Mouse (Mus musculus): ENCODE results near the gene Cdk19. TPM values are rescaled to one million over a fixed set of nuclear protein-coding genes. Genes with fewer than 3 reads are reported as not detected.
"Not testable (repeated sequence)": the region's sequence is repeated elsewhere in the genome, so short reads cannot be mapped to it uniquely, and the experiment has no call there.

The Cdk19 gene
- polyA plus RNA-seq, 1 experiment, result 0.47 TPM

DNA sequence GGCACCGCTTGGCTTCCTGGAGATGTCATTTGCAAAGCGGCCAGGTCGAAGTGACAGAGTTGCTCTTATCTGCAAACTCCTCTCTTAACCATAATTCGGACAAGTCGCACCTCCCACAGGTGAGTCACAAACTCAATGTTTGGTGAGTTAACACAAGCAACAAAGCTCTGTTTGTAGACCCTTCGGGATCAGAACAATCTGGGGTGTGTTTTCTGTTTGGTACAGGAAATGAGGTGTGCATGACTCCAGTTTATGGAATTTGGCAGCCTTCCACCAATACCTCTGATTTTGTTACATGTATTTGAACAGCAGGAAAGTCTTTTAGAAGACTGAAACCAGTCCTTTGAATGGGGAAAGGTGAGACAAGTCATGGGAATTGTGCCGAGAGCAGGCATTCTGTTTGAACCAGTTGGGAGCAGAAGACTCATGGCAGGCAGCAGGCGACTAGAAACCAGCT is 171.9 kb downstream of the Cdk19 start:
- H3K9me3 ChIP-seq (ENCODE audit: control insufficient read depth, low read length), result no peaks in the 10 kb centered on the region
- H3K4me3 ChIP-seq (replicated peaks), result no peak overlapping the region
- TF ChIP-seq GATA1 (IDR thresholded peaks at IDR 0.05; ENCODE audit: low read length), result no peak
- no peak for TF ChIP-seq TAL1 (IDR thresholded peaks at IDR 0.05; ENCODE audit: low read length)
- no peaks in the 10 kb centered on the region for H3K27me3 ChIP-seq (ENCODE audit: control insufficient read depth)
- H3K4me1 ChIP-seq (ENCODE audit: control insufficient read depth), result no peaks in the 10 kb centered on the region
- no peaks in the 10 kb centered on the region for H3K36me3 ChIP-seq (ENCODE audit: control insufficient read depth)

- Histone ChIP-seq H3K4me1 (ENCODE audit: control insufficient read depth) (no peaks in the 10 kb centered on the region), H3K27me3 (ENCODE audit: control insufficient read depth) (no peaks in the 10 kb centered on the region), H3K36me3 (ENCODE audit: control insufficient read depth) (no peaks in the 10 kb centered on the region), H3K9me3 (ENCODE audit: control insufficient read depth, low read length) (no peaks in the 10 kb centered on the region), H3K4me3 (replicated peaks) (no peak overlapping the region)
- TF ChIP-seq TAL1 (IDR thresholded peaks at IDR 0.05; ENCODE audit: low read length) (no peak), GATA1 (IDR thresholded peaks at IDR 0.05; ENCODE audit: low read length) (no peak)
Measured at GRCm38 (mm10) chr10:40512185-40512584, 172.8 kb downstream of the Cdk19 start.

DNA sequence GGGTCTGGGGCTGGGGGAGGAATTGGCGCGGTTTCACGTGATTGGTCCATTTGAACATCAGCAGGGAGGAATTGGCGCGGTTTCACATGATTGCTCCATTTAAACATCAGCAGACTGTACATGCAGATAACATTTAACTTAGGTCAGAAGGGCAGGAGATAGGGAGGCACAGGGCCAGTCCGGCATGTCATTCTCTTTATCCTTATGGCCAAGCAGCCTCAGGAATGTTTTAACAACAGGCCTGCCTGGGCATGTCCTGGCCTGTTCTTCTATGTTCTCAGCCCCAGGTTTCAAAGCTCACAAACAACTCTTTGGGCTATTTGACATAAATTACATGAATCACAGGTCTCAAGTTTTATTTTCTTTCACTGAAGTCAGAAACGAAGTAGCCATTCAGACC is 173.6 kb downstream of the Cdk19 start:
- H3K27me3 ChIP-seq (ENCODE audit: control insufficient read depth); H3K9me3 ChIP-seq (ENCODE audit: control insufficient read depth, low read length); H3K4me3 ChIP-seq (replicated peaks); H3K36me3 ChIP-seq (ENCODE audit: control insufficient read depth); H3K4me1 ChIP-seq (ENCODE audit: control insufficient read depth): not testable (repeated sequence)

GRCm38 (mm10) chr10:40515225-40515681 is 175.9 kb downstream of the Cdk19 start:
- Histone ChIP-seq H3K9me3 (ENCODE audit: control insufficient read depth, low read length) (no peaks in the 10 kb centered on the region), H3K27me3 (ENCODE audit: control insufficient read depth) (no peaks in the 10 kb centered on the region), H3K4me1 (ENCODE audit: control insufficient read depth) (no peaks in the 10 kb centered on the region), H3K4me3 (replicated peaks) (no peak overlapping the region), H3K36me3 (ENCODE audit: control insufficient read depth) (no peaks in the 10 kb centered on the region)
- TF ChIP-seq TAL1 (IDR thresholded peaks at IDR 0.05; ENCODE audit: low read length) (no peak), GATA1 (IDR thresholded peaks at IDR 0.05; ENCODE audit: low read length) (no peak)

- no peaks in the 10 kb centered on the region for H3K27me3 ChIP-seq (ENCODE audit: control insufficient read depth)
- H3K4me3 ChIP-seq (replicated peaks), result no peak overlapping the region
- H3K9me3 ChIP-seq (ENCODE audit: control insufficient read depth, low read length), result no peaks in the 10 kb centered on the region
- TF ChIP-seq TAL1 (IDR thresholded peaks at IDR 0.05; ENCODE audit: low read length) (no peak), GATA1 (IDR thresholded peaks at IDR 0.05; ENCODE audit: low read length) (no peak)
- H3K36me3 ChIP-seq (ENCODE audit: control insufficient read depth), result no peaks in the 10 kb centered on the region
- no peaks in the 10 kb centered on the region for H3K4me1 ChIP-seq (ENCODE audit: control insufficient read depth)
Measured at GRCm38 (mm10) chr10:40516421-40516820, 177.1 kb downstream of the Cdk19 start.

DNA sequence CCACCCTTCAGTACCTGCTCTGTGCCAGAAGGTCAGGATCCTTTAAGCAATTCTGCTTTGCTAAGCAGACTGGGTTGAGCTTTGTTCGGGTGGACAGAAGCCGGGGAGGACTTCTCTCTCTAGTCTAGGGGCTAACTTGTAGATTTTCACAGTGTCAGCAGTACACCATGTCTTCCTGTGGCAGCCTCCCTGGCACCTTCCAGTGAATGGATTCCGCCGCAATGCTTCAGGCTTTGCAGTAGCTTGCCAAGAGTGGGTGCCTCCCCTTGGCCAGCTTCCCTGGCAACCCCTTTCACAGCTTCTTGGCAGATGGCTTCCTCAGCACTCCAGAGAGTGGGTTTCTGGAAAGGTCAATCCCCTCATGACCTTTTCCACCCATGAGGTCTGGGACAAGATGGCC is 180.2 kb downstream of the Cdk19 start:
- no peaks in the 10 kb centered on the region for H3K9me3 ChIP-seq (ENCODE audit: control insufficient read depth, low read length)
- no peak overlapping the region for H3K4me3 ChIP-seq (replicated peaks)
- no peaks in the 10 kb centered on the region; the same call in none of the 2 replicates for H3K27me3 ChIP-seq (ENCODE audit: control insufficient read depth)
- H3K4me1 ChIP-seq (ENCODE audit: control insufficient read depth), result no peaks in the 10 kb centered on the region
- no peaks in the 10 kb centered on the region for H3K36me3 ChIP-seq (ENCODE audit: control insufficient read depth)
- TF ChIP-seq TAL1 (IDR thresholded peaks at IDR 0.05; ENCODE audit: low read length) (no peak), GATA1 (IDR thresholded peaks at IDR 0.05; ENCODE audit: low read length) (no peak)

DNA sequence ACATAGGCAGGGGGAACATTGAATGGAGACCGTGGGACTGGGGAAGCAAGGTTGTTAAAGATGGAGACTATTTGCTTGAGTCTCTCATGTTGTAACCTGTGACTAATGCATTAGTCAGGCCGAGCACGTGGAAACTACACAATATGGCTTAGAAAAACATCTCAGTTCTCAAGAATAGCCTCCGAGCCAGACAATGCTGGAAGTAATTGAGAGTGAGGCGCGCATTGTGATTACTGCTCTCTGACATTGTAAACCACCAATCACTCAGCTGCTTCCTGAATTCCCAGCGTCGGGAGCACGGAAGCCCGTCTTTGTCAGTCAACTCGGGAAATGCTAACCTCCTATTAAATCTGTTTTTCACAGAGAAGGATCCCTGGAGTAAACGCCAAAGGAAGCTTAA is 182.2 kb downstream of the Cdk19 start:
- TF ChIP-seq GATA1 (IDR thresholded peaks at IDR 0.05; ENCODE audit: low read length) (no peak), TAL1 (IDR thresholded peaks at IDR 0.05; ENCODE audit: low read length) (no peak)
- Histone ChIP-seq H3K4me1 (ENCODE audit: control insufficient read depth) (peaks cover 10% of the 10 kb centered on the region), H3K9me3 (ENCODE audit: control insufficient read depth, low read length) (no peaks in the 10 kb centered on the region), H3K36me3 (ENCODE audit: control insufficient read depth) (no peaks in the 10 kb centered on the region), H3K4me3 (replicated peaks) (no peak overlapping the region), H3K27me3 (ENCODE audit: control insufficient read depth) (peaks cover 8% of the 10 kb centered on the region)

DNA sequence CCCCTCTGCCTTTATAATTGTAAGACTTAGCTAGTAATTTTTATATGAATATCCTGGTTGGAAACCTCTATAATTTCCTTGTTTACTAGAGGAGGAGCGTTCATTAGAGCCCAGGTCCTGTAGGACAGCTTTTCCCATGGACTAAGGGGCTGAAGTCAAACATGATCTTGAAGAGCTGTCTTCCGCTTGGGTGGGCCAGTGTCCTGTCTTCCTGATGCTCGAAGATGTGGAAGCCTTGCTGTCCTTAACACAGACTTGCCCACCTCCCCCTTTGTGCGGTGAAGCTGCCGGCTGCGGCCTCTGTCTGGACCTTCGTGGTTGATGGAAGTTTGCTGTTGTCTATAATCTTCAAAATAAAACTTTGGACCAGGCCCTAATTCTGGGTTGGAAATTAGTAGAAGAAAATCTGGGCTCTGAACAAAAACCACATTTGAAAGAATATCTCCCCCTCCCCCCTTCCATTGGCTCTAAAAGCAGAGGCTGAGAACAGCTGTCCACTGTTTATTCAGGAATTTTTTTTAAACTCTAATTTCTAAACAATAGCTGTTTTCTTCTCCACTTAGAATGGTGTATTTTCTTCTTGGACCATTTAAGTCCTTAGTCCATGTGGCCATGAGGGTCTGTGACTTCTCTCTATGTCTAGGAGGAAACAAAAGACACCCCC is 184.1 kb downstream of the Cdk19 start:
- TF ChIP-seq GATA1 (IDR thresholded peaks at IDR 0.05; ENCODE audit: low read length) (no peak), TAL1 (IDR thresholded peaks at IDR 0.05; ENCODE audit: low read length) (no peak)
- Histone ChIP-seq H3K27me3 (ENCODE audit: control insufficient read depth) (peaks cover 12% of the 10 kb centered on the region), H3K9me3 (ENCODE audit: control insufficient read depth, low read length) (no peaks in the 10 kb centered on the region), H3K36me3 (ENCODE audit: control insufficient read depth) (no peaks in the 10 kb centered on the region), H3K4me1 (ENCODE audit: control insufficient read depth) (peaks cover 10% of the 10 kb centered on the region), H3K4me3 (replicated peaks) (no peak overlapping the region)

- H3K36me3 ChIP-seq (ENCODE audit: control insufficient read depth), result no peaks in the 10 kb centered on the region
- TF ChIP-seq TAL1 (IDR thresholded peaks at IDR 0.05; ENCODE audit: low read length), result no peak
- TF ChIP-seq GATA1 (IDR thresholded peaks at IDR 0.05; ENCODE audit: low read length), result no peak
- peaks cover 12% of the 10 kb centered on the region for H3K27me3 ChIP-seq (ENCODE audit: control insufficient read depth)
- H3K9me3 ChIP-seq (ENCODE audit: control insufficient read depth, low read length), result no peaks in the 10 kb centered on the region
- H3K4me1 ChIP-seq (ENCODE audit: control insufficient read depth), result peaks cover 14% of the 10 kb centered on the region
- H3K4me3 ChIP-seq (replicated peaks), result no peak overlapping the region
Measured at GRCm38 (mm10) chr10:40524032-40524806, 184.9 kb downstream of the Cdk19 start.

All from erythroblast, embryonic 14.5 days (primary cell).